Mouse (Mus musculus): ENCODE measurements around the gene Col4a4.

Gene Col4a4

DNA sequence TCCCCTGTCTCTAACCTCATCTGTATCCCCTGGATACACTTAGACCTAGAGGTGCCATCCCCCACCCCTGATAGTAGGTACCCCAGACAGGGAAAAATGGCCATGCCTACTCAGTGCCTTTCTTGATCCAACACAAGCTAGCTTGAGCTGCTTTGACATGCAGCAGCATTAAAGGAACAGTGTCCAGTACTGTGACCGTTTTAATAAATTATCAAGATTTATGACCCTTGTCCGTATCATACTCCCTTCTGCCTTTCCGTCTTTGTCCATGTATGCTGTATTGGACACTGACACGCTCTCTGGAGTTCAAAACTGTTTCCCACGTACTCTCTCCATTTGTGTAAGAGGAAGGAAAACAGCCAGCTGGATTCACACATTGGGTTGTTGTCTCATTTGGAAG is 158.9 kb downstream of the Col4a4 start:
- intact Hi-C loops (cut with DNase I), result no loop called here

DNA sequence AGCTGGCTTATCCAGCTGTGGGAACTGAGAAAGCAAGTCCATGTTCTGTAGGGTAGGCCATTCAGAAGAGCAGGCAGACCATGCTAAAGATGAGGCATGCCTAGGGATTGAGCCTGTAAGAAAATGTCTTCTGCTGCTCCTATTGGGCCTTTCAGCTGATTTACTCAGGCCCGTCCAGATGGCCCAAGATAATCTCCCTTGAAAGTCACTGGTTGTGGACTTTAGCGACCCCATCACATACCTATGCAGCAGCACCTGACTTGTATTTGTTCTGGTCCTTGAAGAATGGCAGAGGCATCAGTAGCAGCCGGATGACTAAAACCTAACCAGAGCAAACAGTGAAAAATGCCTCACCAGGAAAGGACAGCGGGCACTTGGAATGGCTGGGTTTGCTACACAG is 171.0 kb downstream of the Col4a4 start:
- intact Hi-C loops (cut with DNase I), result no loop called here

DNA sequence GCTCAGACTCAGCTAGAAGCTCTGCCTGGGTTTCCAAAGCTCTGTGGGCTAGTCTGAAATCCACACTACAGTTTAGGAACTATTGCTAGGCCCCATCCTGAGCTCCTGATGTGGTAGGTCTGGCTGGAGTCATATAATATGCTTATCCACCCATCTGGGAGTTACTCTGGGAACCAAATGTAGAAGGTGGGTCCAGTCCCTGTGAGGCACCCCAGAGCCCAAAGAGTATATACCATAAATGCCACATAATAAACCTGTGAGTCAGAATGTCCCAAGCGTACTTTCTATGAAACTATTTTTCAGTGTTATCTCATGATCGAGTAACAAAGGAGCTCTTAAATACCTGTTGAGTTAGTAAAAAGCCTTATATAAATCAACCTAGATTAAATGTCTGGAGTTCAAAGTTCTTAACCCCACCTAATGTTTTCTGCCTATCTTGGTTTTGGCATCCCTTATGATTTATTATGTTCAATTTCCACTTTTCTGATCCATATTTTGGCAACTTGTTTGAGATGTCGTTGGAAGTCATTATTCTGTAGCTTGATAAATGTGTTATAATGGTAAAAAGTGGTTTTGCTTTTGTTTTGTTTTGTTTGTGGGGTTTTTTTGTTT is 172.1 kb downstream of the Col4a4 start:
- intact Hi-C loops (cut with DNase I), result no loop called here

DNA sequence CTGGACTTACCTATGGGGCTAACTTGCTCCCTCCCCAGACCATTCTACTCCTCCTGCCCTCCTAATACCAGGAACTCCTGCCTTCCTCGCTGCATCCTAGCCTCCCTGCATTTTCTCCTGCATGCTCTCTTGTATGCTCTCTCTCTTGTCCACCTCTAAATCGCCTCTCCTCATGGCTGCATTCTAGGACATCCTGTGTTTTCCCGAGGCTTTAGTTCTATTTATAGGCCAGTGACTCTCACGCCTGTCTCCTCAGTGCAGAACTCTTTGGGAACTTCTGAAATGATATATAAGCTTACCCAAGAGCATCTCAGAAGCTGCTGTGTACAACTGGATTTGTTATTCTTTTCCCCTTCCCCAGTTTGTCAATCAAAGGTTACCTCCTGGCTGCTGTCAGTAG is 174.6 kb downstream of the Col4a4 start:
- intact Hi-C loops (cut with DNase I), result no loop called here

DNA sequence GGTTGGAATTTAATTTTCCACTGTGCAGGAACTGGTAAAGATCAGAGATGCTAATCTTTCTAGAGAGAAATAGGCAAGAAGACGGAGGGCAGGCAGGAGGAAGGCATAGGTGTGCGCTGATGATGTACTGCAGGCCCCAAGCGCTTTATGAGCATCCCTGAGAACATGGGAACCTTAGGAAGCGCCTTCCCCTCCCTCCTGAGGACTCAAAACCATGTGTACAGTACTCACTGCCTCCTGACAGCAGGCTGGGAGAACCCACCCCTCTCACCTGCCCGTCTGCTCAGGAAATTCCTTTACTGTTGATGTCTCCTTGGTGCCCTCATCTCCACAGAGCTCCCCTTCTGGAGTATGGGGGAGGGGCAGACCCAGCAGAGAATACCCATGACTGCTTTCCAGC is 175.1 kb downstream of the Col4a4 start:
- intact Hi-C loops (cut with DNase I), result no loop called here

DNA sequence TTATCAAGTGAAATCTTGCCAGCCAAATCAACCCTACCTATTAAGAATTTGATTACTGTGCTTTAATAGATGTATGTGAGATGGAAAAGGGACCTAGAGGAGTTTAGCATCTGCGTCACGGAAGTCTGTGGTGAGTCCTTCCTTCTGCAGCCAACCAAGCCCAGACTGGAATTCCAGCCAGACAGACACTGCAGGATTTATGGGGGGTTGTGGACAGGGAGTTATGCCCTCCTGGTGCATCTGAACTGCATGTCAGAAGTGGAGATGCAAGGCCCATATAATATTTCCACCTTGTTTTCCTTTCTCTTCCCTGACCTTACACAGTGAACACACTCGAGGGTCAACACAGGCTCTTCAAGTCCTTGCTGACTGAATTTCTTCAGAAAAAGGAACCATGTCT is 176.1 kb downstream of the Col4a4 start:
- intact Hi-C loops (cut with DNase I), result no loop called here

DNA sequence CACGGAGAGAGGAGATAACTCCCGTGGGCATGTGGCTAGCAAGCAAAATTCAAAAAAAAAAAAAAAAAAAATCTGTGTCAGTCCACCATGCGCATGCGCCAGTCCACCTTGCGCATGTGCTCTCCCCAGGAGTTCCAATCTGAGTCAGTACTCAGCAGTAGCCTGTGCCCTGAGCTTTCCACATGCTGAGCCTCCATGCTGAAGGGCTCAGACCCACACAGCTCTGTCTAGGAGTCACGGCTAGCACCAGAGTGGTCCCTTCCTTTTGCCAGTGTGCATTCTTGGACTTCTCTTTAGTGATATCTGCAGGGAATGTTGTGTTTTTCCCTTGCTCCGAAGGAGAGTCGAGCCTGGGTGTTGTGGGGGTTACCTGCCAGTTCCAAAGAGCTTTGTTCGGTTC is 177.4 kb downstream of the Col4a4 start:
- intact Hi-C loops (cut with DNase I), result no loop called here

DNA sequence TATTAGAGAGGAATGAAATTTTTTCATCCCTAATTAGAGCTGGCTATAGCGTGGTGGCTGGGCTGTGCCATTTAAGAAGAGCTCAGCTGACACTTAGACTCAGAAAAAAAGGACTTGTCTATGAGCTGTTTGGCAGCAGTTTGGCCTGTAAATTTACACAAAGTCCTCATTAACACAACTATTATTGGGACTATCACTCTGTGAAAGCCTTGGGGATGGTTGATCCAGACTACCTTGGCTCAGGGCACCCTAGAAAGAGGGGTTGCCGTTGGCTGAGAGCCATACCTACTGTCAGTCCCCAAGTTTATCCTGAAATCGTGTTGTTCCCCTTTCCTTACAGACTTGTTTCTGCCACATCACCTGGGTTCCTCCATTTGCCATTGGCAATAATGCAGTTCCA is 178.9 kb downstream of the Col4a4 start:
- intact Hi-C loops (cut with DNase I), result no loop called here

Measured in adrenal gland (tissue).